Mouse (Mus musculus) heart, embryonic 16.5 days (tissue): ENCODE results near the gene Vav3. TPM values are rescaled to one million over a fixed set of nuclear protein-coding genes. Genes with fewer than 3 reads are reported as not detected.

Source experiments
- polyA plus RNA-seq: library from polyadenylated mRNA; unstranded; fragments of >200 nt; fragmentation: Nextera tagmentation; extraction: Ambion mirVana; gene quantifications from 2 replicates; pipeline ENCODE4 v1.2.1, GENCODE M21; 2015

Gene Vav3
- polyA plus RNA-seq, 1 experiment from 2014 or later, result 8.0 TPM

Other genes starting within 250 kb of the Vav3 start
- gene Slc25a24, start 217.5 kb upstream of the Vav3 start, polyA plus RNA-seq, result 17.1 and 19.8 TPM in 2 replicates